Mouse (Mus musculus) left cerebral cortex, adult 8-10 months (tissue): ENCODE results near the gene Hoxa5. TPM values are rescaled to one million over a fixed set of nuclear protein-coding genes. Genes with fewer than 3 reads are reported as not detected.

ENCODE experiments used
- DNase-seq, 2 experiments: peaks; one replicate each; pipeline ENCODE4 v3.0.0; 2022; ENCODE audit warnings: low spot score in 2 of 2
- total RNA-seq, 4 experiments: library from RNA; stranded (reverse); gene quantifications; 2 replicates each; pipeline ENCODE4 v1.2.4; 2022

Hoxa5 gene
- total RNA-seq, 4 experiments from 2014 or later, result not detected

DNA sequence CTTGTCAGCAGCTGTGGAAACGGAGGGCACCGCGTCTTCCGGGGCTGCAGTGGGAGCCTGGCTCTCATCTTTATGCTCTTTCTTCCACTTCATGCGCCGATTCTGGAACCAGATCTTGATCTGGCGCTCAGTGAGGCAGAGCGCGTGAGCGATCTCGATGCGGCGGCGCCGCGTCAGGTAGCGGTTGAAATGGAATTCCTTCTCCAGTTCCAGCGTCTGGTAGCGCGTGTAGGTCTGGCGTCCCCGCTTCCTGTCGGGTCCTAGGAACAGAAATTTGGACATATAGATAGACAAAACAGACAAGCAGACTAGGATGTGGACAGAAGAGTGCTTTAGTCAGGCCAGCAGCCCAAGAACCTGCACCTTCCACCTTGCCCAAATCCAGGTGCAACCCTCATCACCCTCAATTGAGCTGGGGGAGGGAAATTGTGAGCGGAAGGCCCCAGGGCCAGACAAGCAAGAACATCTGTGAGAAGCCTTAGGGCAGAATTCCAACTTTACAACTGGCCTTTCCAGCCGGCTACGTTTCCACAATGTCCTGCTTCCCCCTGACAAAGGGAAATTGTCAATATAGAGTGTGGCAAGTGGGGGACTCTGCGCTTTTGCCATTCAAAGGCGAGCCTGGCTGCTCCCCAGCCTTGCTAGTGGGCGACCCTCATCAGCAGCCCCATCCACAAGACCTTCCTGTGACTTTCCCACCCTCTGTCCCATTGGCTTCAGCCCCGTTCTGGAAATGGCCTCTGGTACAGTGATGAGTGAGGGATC lies 11.6 kb upstream of the Hoxa5 start:
- no peak for DNase-seq

DNA sequence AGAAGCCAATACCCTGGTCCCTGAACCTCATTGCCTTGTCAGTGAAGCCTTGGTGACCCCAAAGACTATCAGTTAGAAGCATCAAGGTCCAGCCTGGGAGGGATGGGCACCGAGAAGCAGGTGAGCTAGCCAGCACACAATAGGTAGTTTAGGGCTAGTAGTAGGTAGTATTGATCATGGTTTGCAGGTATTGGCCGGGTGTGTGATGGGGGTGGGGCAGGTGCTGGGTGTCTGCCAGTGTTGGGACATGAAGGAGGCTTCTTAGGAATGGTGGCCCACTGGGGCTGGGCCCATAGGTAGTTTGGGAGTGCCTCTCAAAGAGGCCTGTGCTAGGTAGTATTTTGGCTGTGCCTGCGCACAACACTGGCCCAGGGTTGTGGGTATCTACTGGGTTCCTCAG lies 10.7 kb upstream of the Hoxa5 start:
- no peak for DNase-seq

DNA sequence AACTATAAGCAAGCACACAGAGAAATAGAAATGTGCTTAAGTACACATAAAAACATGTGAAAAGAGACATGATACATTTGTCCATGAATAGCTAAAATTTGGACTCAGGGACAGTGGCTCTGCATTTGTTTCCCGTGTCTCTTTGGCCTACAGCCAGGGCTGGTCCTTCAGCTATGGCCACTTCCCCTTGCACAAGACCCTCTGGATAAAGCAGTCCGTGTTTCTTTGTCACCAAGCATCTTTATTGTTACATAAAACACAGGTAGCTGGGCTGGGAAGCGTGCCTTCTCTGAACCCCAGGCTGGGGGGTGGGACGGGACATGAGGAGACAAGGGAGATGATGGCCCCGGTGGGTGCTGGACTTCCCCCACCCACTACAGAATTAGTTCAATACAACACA lies 9.9 kb upstream of the Hoxa5 start:
- DNase-seq, result no peak

DNA sequence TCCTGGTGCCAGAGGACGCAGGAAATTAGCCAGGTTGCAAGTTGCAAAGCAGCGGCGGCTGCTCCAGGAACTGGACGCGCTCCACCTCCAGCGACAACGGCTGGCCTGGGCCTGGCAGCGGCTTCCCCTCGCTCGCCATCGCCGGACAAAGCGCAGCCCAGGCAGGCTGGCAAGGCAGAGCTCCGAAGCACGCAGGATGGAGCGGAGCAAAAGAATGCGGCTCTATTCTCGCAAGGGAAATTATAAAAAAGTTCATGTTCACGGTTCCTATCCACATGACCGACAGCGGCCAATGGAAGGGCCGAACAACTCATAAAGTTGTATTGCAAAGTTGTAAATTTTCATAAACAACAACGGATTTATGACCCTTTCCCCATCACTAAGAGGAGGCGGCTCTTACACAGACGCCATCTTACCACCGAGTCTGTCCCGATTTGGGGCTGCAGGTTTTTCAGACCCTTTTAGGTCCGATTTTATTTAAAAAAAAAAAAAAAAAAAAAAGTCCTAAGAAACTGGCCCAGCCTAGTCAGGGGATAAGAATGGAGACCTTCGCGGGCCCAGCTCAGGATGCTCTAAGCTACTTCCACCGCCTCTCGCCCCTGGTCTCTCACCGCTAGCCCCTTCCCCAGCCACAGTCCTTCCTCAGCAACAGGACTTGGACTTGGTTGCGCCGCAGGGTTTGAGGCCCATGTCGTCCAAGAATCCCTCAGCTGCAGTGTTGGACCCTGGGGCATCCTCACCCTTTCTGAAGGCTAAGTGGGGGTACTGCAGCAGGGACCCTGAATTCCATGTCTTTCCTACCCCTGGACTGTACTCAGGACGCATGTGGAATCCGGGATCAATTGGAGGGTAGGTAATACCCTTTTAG lies 9.0 kb upstream of the Hoxa5 start, which contains the start of the genes Hoxa3 and Gm28308:
TSS of gene Hoxa3 (minus strand) at position 218 of the 868 bp plus-strand sequence.
TSS of gene Gm28308 (minus strand) at position 221 of the 868 bp plus-strand sequence.
- DNase-seq, result no peak

DNA sequence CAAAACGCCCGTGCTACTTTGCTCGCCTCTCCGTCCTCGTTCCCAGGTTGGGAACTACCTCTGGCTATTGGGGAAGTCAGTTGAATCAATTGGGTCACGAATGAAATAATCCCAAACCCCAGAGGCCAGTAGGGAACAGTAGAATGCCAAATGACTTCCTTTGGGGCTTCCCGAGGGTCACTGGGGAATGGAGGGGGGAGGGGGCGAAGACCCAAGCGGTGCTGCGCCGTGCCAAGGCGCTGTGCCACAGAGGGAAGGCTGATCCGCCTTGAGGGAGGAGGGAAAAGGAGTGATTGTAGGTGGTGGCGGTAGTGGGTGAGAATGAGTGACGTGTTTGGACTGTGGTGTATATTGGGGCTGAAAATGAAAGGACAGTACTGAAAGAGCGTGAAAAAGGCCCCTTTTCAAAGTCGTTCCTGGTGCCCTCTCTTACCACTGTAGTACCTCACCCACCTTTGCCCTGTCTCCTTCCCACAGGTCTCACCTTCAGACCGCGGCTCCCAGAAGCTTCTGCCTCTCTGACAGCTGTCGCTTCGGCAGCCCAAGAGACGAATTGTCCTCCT lies 8.2 kb upstream of the Hoxa5 start:
- DNase-seq, result no peak

DNA sequence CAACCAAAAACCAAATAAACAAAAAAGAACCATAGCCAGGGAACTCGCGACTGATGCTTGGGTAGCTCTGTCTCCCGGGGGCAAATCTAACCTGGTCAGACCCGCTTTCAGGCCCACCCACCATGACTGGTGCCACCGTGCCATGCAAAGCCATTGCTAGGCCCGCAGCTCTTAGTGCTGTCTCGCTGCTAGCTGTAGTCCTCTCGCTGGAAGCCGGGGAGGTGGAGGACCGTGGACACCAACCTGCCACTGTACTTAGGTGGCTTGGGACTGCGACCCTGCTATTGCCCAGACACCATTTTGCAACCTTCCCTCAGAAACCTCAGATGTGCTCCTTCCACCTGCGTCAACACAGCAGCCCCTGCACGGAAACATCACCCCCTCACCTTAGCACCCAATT lies 7.6 kb upstream of the Hoxa5 start:
- DNase-seq, result no peak

DNA sequence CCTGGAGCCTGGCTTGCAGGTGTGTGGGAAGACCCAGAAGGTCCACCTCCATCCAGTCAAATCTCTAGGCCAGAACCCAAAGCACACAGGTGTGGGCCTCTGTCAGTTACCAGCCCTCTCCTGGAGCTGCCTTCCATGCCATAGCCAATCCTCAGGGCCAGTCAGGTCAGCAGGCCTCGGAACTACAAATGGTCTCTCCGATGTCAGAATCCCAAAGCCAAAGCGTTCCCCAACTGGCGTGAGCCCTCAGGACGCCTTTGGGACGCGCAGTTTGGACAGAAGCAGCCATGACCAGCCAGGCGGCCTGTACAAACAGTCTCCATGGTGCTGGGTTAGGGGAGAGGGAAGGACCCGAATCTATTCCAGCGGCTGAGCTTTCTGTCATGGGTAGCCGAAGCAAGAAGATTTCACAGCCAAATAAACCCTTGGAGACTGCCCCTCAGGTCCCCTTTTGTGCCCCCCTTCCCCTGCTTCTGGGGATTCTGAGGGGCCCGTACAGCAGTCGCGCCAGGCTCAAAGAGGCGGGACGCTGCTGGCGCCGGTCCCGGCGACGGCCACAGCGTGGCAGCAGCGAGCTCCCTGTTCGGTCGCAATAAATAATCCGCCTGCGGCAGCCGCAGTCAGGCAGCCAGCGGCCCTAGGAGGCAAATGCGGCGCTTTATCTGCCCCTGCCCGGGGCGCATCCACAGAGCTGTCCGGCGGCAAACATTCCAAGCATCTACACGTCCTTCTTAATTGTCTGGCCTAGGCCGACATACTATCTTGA lies 7.0 kb upstream of the Hoxa5 start:
- DNase-seq, result no peak

DNA sequence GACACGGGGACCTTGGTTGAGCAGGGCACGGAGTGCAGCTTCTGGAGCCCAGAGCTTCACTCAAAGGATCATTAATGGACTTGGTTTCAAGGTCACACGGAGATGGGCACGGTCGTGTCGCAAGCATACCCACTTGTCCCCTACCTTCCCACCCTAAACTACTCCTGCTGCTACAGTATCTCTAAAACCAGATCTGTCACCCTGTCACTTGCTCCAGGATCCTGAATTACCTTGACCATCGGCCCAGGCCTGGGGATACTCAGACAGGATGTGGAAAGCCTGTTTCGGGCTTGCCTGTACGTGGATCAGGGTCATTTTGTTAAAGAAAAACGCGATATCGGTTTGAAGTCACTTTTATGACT lies 5.3 kb upstream of the Hoxa5 start:
- no peak for DNase-seq

DNA sequence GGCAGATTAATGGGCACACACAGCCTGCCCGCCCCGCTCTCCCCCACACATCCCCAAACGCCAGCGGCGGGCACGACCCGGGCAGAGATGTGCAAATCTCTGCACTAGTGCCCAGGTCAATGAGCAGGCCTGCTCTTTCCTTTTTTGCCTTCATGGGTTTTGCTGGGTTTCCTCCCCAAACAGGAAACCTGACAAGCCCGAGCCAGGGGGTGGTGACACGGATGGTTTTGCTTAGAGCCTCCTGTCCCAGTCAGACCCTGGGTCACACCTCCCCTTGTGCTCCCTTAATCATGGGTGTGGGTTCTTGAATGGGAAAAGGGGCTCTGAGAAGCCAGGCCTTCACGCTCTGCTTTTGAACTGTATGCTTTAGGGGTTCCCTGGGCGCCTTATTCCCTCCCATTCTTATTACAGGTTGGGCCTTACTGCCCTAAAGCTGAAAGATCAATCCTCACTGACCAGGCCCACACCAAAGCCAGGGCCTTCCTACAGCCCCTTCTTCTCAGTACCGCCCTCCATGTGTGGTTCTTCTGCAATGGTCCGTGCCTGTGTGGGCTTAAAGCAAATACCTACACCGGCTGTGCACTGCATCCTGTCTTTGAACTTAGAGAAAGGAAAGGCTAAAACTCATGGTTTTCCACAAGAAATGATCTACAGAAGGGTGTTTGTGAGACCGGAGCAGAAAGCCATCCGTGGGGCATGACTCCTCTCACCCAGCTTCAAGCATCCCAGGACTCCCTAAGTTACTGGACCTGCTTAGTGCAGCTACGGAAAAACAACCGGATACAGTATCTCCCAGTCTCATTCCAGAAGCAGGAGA lies 4.7 kb upstream of the Hoxa5 start:
- DNase-seq, result no peak

DNA sequence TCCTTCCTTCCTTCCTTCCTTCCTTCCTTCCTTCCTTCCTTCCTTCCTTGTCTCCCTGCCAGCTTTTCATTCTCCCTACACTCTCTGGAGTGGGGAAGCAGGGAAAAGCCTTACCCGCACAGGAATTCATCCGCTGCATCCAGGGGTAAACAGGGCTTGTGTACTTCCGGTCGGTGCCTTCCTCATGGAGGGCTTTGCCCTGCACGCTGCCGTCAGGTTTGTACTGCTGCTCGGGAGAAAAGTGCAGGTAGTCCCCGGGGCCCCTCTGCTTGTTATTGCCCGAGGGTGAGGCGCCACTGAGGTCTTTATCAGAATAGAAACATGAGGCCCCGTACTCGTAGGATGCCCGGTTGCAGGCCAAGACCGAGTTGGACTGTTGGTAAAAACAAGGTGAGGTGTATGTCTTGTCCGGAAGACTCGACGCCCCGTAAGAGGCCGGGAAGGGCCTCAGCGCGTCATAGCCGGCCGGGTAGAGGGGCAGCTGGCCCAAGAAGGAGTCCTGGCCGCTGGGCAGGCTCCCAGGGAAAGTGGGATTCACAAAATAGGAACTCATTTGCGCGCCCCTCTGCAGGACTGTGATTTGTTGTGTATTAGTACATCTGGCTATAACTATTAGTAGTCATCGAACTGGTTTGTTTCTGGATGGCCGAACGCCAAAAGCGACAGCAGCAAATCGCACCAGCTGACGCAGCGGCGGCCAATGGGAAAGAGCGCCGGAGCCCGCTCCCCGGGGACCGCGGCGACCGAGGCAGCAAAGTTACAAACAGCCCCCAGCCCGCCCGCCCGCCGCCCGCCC lies 3.9 kb upstream of the Hoxa5 start, which contains the start of gene Hoxa6:
TSS of gene Hoxa6 (minus strand) at position 651 of the 796 bp plus-strand sequence.
- DNase-seq, result no peak

DNA sequence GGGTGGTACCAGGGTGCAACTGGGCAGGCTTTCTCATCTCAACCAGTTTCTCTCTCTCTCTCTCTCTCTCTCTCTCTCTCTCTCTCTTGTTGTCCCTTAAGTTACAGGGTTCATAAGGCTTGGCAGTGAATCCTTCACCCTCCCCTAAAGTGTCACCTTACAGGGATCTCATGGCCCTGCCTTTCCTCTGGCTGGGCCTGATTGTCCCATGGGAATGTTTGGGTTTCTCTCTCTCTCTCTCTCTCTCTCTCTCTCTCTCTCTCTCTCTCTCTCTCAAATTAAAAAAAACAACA lies 3.2 kb upstream of the Hoxa5 start:
- DNase-seq, result no peak

DNA sequence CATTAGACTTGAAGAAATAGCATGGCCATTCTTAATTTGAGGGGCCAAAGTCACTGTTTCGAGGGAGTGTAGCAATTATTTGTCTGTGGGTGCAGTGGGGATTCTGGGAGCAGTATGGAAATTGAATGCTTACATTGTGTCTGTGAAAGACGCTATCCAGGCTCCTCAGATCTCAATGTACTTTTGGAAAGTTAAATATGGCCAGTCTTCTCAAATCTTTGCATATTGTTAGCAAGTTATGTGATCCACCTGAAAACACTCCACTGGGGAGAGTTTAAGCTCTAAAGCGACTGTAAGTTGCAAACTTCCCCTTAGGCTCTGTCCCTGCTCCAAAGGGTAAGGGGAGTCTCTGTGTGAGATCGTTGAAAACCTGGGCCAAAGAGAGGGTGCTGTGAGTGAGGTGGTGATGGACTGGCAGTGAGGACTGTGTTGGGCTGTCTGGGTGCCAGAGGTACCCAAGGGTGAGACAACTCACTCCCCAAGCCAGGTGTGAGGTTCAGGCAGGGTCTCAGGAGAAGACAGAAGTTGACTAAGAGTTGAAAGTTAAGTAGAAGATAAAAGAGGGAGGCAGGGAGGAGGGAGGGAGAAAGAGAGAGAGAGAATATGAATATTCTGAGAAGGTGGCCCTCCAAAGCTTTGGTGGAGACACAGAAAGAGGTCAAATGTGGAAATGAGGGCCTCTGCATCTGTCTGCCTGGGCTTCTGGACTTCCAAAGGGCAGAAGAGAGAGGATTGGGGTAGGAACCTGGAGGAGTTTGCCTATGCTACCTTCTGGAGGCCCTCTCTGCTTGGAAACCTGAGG lies 2.7 kb upstream of the Hoxa5 start:
- no peak for DNase-seq

DNA sequence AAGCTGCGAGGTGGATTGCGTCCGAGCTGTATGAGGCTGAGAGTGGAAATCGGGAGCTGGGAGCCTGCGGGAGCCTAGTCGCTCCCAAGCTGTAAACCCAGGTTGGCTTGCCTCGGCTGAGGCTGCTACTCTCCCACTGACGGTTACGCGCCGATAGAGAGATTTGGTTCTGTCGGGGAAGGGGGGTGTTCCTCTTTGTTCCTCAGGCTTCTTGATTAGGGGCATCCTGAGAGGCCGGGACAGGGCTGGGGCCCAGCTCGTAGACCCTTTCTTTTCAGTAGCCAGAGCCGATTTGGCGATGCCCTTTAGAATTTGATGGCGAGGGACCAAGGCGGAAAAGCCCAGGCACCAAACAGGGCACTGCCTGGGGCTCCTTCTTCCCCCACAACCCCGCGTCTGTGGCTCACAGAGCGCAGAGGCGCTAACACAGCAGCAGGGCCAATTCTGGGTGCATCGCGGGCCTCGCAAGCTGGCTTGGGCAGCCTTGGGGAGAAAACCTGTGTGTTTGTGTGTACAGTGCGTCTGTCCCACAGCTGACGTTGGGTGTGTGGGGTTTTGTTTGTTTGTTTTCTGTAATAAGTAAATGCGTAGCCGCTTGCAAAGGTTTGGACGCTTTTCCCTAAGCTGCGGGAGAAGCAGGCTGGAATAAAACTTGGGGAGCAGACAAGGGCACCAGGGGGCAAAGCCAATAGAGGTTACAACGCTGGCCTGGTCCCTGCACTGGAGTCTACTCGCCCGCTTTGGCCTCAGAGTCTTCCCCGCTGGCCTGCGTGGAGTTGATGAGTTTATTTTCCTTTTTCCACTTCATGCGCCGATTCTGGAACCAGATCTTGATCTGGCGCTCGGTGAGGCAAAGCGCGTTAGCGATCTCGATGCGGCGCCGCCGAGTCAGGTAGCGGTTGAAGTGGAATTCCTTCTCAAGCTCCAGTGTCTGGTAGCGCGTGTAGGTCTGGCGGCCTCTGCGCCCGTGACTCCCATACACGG lies 1.5 kb upstream of the Hoxa5 start:
- no peak for DNase-seq

DNA sequence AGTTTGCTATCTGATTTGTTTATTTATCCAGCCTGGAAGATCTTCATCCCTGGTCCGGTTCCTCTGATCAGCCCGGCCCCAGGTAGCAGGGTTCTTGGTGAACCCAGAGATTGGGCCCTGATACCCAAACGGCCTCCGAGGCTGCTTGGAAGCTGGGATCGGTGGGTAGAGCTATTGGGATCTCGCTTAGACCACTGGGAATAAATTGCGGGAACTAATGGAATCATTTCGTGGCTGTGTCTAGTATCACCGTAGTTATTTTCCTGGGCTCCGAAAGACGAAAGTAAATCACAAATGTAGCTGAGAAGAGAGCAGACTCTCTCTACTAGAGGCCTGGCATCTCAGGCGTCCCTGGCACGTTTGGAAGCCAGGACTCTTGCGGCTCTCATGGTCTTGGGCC lies 834 bp upstream of the Hoxa5 start:
- no peak for DNase-seq

DNA sequence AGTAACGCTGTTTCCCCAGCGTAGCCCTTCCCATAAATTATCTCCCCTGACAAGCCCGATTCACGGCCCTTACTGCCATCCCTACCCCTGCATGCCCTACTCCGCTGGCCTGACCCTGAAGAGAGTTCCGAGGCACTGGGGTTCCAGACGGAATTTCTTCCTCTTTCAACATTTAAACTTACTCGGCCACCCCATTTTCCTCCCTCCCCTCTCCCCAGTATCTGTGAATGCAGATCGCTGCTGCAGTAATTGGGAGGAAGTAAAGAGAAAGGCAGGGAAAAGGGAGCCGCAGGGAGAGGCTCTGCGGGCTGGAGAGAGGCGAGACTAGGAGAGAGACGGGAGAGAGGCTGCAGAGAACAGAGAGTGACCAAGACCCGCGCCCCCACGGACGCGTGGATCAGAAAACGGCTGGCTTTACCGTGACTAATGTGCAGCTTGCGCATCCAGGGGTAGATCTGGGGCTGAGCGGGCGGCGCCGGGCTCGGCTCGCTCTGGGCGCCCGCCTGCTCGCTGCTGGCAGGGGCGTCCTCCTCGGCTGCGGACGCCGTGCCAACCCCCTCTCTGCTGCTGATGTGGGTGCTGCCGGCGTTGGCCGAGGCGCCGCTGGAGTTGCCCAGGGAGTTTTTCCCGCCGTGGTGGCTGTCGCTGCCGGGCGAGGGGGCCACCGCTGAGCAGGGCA lies 877 bp downstream of the Hoxa5 start:
- DNase-seq, result no peak

DNA sequence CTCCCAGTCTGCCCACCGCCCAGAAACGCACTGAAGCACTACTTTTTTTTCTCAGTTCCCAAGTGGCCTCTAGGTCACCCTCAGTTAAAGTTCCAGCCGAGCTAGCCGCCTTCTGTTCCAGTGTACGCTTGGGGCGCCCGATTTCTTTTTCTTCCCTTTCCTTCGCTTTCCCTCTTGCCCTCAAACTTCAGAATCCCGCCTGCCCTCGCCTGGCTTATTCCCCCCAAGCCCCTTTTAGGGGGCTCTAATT lies 1.3 kb downstream of the Hoxa5 start:
- no peak for DNase-seq

DNA sequence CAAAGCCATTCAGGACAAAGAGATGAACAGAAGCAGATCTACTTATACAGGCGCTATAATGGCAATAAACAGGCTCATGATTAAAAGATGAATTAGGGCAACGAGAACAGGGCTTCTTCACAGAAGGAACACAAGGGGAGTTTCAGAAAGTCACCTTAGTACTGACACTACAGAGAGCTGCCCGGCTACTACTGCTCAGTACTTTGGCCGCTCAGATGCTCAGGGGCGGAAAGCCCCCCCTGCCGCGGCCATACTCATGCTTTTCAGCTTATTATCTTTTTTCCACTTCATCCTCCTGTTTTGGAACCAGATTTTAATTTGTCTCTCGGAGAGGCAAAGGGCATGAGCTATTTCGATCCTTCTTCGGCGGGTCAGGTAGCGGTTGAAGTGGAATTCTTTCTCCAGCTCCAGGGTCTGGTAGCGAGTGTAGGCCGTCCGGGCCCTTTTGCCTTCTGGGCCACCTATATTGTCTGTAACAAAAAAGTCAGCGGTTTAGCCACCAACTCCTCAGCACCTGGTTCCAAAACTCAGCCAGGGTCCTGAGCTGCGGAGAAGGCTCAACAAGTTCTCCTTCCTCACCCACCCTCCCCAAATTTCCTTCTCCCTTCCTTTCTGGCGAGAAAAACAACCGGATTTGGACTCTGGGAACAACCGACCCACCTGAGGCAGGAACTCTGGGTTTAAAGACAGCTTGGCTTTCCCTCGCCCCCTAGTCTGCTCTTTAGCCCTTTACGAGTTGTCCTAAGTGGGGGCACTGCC lies 1.8 kb downstream of the Hoxa5 start:
- DNase-seq, result no peak
